Mouse (Mus musculus): Measurements from ENCODE around the gene Alox12b. TPM values are rescaled to one million over a fixed set of nuclear protein-coding genes. Genes with fewer than 3 reads are reported as not detected.

Alox12b gene
- polyA plus RNA-seq, 1 experiment = not detected

GRCm38 (mm10) chr11:69185031-69185430 lies 28.2 kb downstream of the Alox12b start:
- H3K4me1 ChIP-seq (ENCODE audit: control insufficient read depth, insufficient read depth, low read length) = no peaks in the 10 kb centered on the region
- 85% methylated on average over 5 of the region's 5 CpGs for WGBS
- H3K27ac ChIP-seq (ENCODE audit: insufficient read depth, low read depth, low read length) = no peak overlapping the region
- no peak for TF ChIP-seq CTCF (IDR thresholded peaks at IDR 0.05; ENCODE audit: insufficient read depth, low read depth, low read length)
- no peak for TF ChIP-seq POLR2A (IDR thresholded peaks at IDR 0.05; ENCODE audit: insufficient read depth, low read depth, low read length)
- H3K4me3 ChIP-seq (ENCODE audit: insufficient read depth, low read depth, low read length) = no peak overlapping the region

GRCm38 (mm10) chr11:69185936-69186335 lies 29.1 kb downstream of the Alox12b start:
- Histone ChIP-seq H3K4me3 (ENCODE audit: insufficient read depth, low read depth, low read length) (no peak overlapping the region), H3K4me1 (ENCODE audit: control insufficient read depth, insufficient read depth, low read length) (no peaks in the 10 kb centered on the region), H3K27ac (ENCODE audit: insufficient read depth, low read depth, low read length) (no peak overlapping the region)
- 94% methylated on average over 6 of the region's 6 CpGs for WGBS
- TF ChIP-seq POLR2A (IDR thresholded peaks at IDR 0.05; ENCODE audit: insufficient read depth, low read depth, low read length) = no peak
- TF ChIP-seq CTCF (IDR thresholded peaks at IDR 0.05; ENCODE audit: insufficient read depth, low read depth, low read length) = no peak

DNA sequence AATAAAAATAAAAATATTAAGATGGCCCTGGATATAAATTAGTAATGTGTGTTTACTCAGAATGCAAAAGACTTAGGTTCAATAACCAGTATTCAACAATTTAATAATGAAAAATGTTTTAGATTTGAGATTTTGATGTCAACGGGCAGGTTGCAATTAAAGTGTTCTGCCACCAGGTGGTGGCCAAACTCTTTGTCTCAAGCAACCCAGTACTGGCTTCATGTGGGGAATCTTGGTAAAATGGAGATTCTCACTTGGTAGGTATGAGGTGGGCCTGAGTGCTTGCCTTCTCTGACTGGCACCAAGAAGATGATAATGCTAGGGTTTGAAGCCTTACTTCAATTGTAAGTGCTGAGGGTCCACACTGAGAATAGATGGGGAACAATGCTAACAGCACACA lies 36.1 kb downstream of the Alox12b start:
- 0% methylated on average over 1 of the region's 1 CpGs for WGBS
- H3K4me3 ChIP-seq (ENCODE audit: insufficient read depth, low read depth, low read length) = no peak overlapping the region
- no peak for TF ChIP-seq CTCF (IDR thresholded peaks at IDR 0.05; ENCODE audit: insufficient read depth, low read depth, low read length)
- TF ChIP-seq POLR2A (IDR thresholded peaks at IDR 0.05; ENCODE audit: insufficient read depth, low read depth, low read length) = no peak
- H3K27ac ChIP-seq (ENCODE audit: insufficient read depth, low read depth, low read length) = no peak overlapping the region
- peaks cover 11% of the 10 kb centered on the region for H3K4me1 ChIP-seq (ENCODE audit: control insufficient read depth, insufficient read depth, low read length)

- 7% methylated on average over 5 of the region's 5 CpGs for WGBS
Observed at GRCm38 (mm10) chr11:69196766-69197165, 40.0 kb downstream of the Alox12b start.

GRCm38 (mm10) chr11:69197194-69197593 lies 40.4 kb downstream of the Alox12b start:
- WGBS = 1% methylated on average over 14 of the region's 14 CpGs
- Histone ChIP-seq H3K4me1 (ENCODE audit: control insufficient read depth, insufficient read depth, low read length) (peaks cover 11% of the 10 kb centered on the region), H3K27ac (ENCODE audit: insufficient read depth, low read depth, low read length) (no peak overlapping the region), H3K4me3 (ENCODE audit: insufficient read depth, low read depth, low read length) (0 out of 2 replicates have a peak overlapping the region, but pooled peaks have one; percentile 15)
- TF ChIP-seq CTCF (IDR thresholded peaks at IDR 0.05; ENCODE audit: insufficient read depth, low read depth, low read length) = no peak
- TF ChIP-seq POLR2A (IDR thresholded peaks at IDR 0.05; ENCODE audit: insufficient read depth, low read depth, low read length) = no peak

More at GRCm38 (mm10) chr11:69196766-69197165, 40.0 kb downstream of the Alox12b start:
- Histone ChIP-seq H3K27ac (ENCODE audit: insufficient read depth, low read depth, low read length) (no peak overlapping the region), H3K4me3 (ENCODE audit: insufficient read depth, low read depth, low read length) (no peak overlapping the region), H3K4me1 (ENCODE audit: control insufficient read depth, insufficient read depth, low read length) (peaks cover 11% of the 10 kb centered on the region)
- TF ChIP-seq POLR2A (IDR thresholded peaks at IDR 0.05; ENCODE audit: insufficient read depth, low read depth, low read length) (no peak), CTCF (IDR thresholded peaks at IDR 0.05; ENCODE audit: insufficient read depth, low read depth, low read length) (no peak)

DNA sequence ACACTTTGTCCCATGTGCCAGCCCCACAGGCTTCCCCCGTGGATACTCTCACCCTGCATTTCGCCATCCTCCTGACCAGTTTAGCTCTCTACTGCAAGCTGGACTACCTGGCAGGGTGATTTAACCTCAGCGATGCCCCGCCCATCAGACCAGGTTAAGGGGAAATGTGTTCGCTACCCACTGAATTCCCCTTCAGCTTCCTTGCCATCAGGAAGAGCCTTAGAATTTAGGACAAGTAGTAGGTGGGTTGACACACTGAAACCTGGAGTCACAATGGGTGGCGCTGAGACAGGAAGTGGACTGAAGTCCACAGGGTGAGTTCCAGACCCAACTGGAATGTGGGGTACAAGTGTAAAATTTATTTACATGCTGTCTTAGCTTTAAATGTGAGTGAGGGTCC lies 41.0 kb downstream of the Alox12b start, which contains the start of gene Alox8:
Alox8 (minus strand) TSS at position 101 of the 400 bp plus-strand sequence.
- 32% methylated on average over 6 of the region's 6 CpGs for WGBS
- Histone ChIP-seq H3K27ac (ENCODE audit: insufficient read depth, low read depth, low read length) (no peak within 1 kb of the TSS), H3K4me1 (ENCODE audit: control insufficient read depth, insufficient read depth, low read length) (peaks cover 11% of the 10 kb centered on the region), H3K4me3 (ENCODE audit: insufficient read depth, low read depth, low read length) (0 out of 2 replicates have a peak within 1 kb of the TSS, but pooled peaks have one; percentile 15)
- TF ChIP-seq POLR2A (IDR thresholded peaks at IDR 0.05; ENCODE audit: insufficient read depth, low read depth, low read length) = no peak
- no peak for TF ChIP-seq CTCF (IDR thresholded peaks at IDR 0.05; ENCODE audit: insufficient read depth, low read depth, low read length)

DNA sequence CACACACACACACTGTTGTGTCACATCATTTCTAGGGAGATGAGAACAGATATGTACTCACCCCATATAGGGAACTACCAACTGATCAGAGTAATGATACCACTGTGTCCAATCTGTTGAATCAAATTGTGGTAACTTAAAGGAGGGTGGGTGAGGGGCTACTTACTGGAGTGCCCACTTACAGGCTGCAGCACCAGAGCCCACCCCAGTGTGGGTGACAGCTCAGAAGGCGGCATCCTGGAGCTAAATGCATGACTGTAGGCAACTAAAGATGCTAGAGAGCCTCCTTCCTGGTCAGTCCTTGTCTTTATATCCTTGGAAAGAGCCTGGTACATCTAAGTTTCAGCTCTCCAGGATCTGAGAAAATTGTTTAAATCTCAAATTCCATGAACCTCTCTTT lies 42.5 kb downstream of the Alox12b start:
- WGBS = 94% methylated on average over 1 of the region's 1 CpGs
- Histone ChIP-seq H3K4me1 (ENCODE audit: control insufficient read depth, insufficient read depth, low read length) (peaks cover 11% of the 10 kb centered on the region), H3K27ac (ENCODE audit: insufficient read depth, low read depth, low read length) (no peak overlapping the region), H3K4me3 (ENCODE audit: insufficient read depth, low read depth, low read length) (no peak overlapping the region)
- TF ChIP-seq CTCF (IDR thresholded peaks at IDR 0.05; ENCODE audit: insufficient read depth, low read depth, low read length) (no peak), POLR2A (IDR thresholded peaks at IDR 0.05; ENCODE audit: insufficient read depth, low read depth, low read length) (no peak)

GRCm38 (mm10) chr11:69200231-69200630 lies 43.4 kb downstream of the Alox12b start:
- 84% methylated on average over 6 of the region's 6 CpGs for WGBS

GRCm38 (mm10) chr11:69202469-69203230 lies 45.9 kb downstream of the Alox12b start:
- 81% methylated on average over 13 of the region's 13 CpGs for WGBS
- TF ChIP-seq CTCF (IDR thresholded peaks at IDR 0.05; ENCODE audit: insufficient read depth, low read depth, low read length) = no peak
- no peak for TF ChIP-seq POLR2A (IDR thresholded peaks at IDR 0.05; ENCODE audit: insufficient read depth, low read depth, low read length)
- no peak overlapping the region for H3K4me3 ChIP-seq (ENCODE audit: insufficient read depth, low read depth, low read length)
- H3K4me1 ChIP-seq (ENCODE audit: control insufficient read depth, insufficient read depth, low read length) = peaks cover under 1% of the 10 kb centered on the region; the same call in 1 of the 2 replicates
- H3K27ac ChIP-seq (ENCODE audit: insufficient read depth, low read depth, low read length) = no peak overlapping the region

More at GRCm38 (mm10) chr11:69200231-69200630, 43.4 kb downstream of the Alox12b start:
- TF ChIP-seq POLR2A (IDR thresholded peaks at IDR 0.05; ENCODE audit: insufficient read depth, low read depth, low read length) = no peak
- TF ChIP-seq CTCF (IDR thresholded peaks at IDR 0.05; ENCODE audit: insufficient read depth, low read depth, low read length) = no peak
- Histone ChIP-seq H3K4me1 (ENCODE audit: control insufficient read depth, insufficient read depth, low read length) (peaks cover 11% of the 10 kb centered on the region), H3K4me3 (ENCODE audit: insufficient read depth, low read depth, low read length) (no peak overlapping the region), H3K27ac (ENCODE audit: insufficient read depth, low read depth, low read length) (no peak overlapping the region)
